Mouse (Mus musculus): ENCODE data around the gene Litaf. TPM values are rescaled to one million over a fixed set of nuclear protein-coding genes. Genes with fewer than 3 reads are reported as not detected.

Litaf gene
- total and polyA plus RNA-seq, 3 experiments = 25.7 to 50.1 TPM; not detected in 1

GRCm38 (mm10) chr16:11035790-11036431 lies 30.0 kb downstream of the Litaf start:
- Histone ChIP-seq H3K9me3 (replicated peaks; ENCODE audit: insufficient read depth, low read length) (no peaks in the 10 kb centered on the region), H3K4me3 (ENCODE audit: control insufficient read depth in 1 of 2, insufficient read depth in 1 of 2, low read depth in 2 of 2, low read length in 2 of 2) (peak overlapping the region; percentile 21 to 30; a peak in 3 of 4 replicates), H3K27ac (ENCODE audit: control insufficient read depth, low read depth, low read length) (no peak overlapping the region), H3K4me1 (ENCODE audit: control insufficient read depth in 1 of 2, insufficient read depth in 2 of 2, low read length in 2 of 2) (no peaks in the 10 kb centered on the region; a peak in 1 of 4 replicates), H3K36me3 (ENCODE audit: control insufficient read depth in 1 of 2, insufficient read depth in 2 of 2, low read length in 2 of 2) (no peaks in the 10 kb centered on the region), H3K79me2 (ENCODE audit: control insufficient read depth, insufficient read depth, low read length, poor library complexity) (no peaks in the 10 kb centered on the region), H3K27me3 (ENCODE audit: control insufficient read depth in 1 of 2, insufficient read depth in 2 of 2, low read length in 2 of 2) (no peaks in the 10 kb centered on the region; a peak in 1 of 4 replicates), H3K9ac (ENCODE audit: control insufficient read depth, low read depth, low read length, poor library complexity, severe bottlenecking) (no peak overlapping the region)
- DNase-seq (ENCODE audit: low read depth, low spot score) = peak; percentile 83
- TF ChIP-seq ZKSCAN1 (IDR thresholded peaks at IDR 0.05; ENCODE audit: low read depth, low read length) (no peak), CTCF (IDR thresholded peaks at IDR 0.05 in 2 of 3, conservative IDR thresholded peaks at IDR 0.05 in 1 of 3; ENCODE audit: control insufficient read depth in 1 of 3, insufficient read depth in 1 of 3, low read depth in 2 of 3, low read length in 3 of 3, poor library complexity in 1 of 3, severe bottlenecking in 1 of 3) (peak; percentile 87 to 96 (median 93)), USF2 (IDR thresholded peaks at IDR 0.05; ENCODE audit: borderline replicate concordance in 1 of 2, insufficient read depth in 1 of 2, low read depth in 1 of 2, low read length in 2 of 2) (peak in 1 of 2 experiments; percentile 35; a peak in 1 of 4 replicates), MAX (IDR thresholded peaks at IDR 0.05; ENCODE audit: low read length) (0 out of 2 replicates have a peak, but pooled peaks have one; percentile 21), MEF2A (IDR thresholded peaks at IDR 0.05; ENCODE audit: extremely low read depth, insufficient replicate concordance, low read depth, low read length, poor library complexity, severe bottlenecking) (no peak), GATA1 (IDR thresholded peaks at IDR 0.05; ENCODE audit: low read depth, low read length) (no peak), KAT2A (conservative IDR thresholded peaks at IDR 0.05; ENCODE audit: low read depth, low read length) (no peak), E2F4 (IDR thresholded peaks at IDR 0.05; ENCODE audit: borderline replicate concordance, low read depth, low read length) (no peak), MAFK (IDR thresholded peaks at IDR 0.05; ENCODE audit: borderline replicate concordance, low read depth, low read length) (no peak), CHD1 (IDR thresholded peaks at IDR 0.05; ENCODE audit: low read depth, low read length) (no peak), USF1 (IDR thresholded peaks at IDR 0.05; ENCODE audit: low read depth, low read length) (peak; percentile 78), MYC (IDR thresholded peaks at IDR 0.05; ENCODE audit: low read depth, low read length) (no peak), MYB (IDR thresholded peaks at IDR 0.05; ENCODE audit: low read depth, low read length) (no peak), RAD21 (IDR thresholded peaks at IDR 0.05; ENCODE audit: low read depth, low read length) (peak; percentile 85), MAZ (IDR thresholded peaks at IDR 0.05; ENCODE audit: low read depth, low read length) (peak; percentile 67; the same call in 1 of the 2 replicates), ZC3H11A (IDR thresholded peaks at IDR 0.05; ENCODE audit: low read depth, low read length) (peak; percentile 85), SMC3 (IDR thresholded peaks at IDR 0.05; ENCODE audit: low read depth, low read length) (peak; percentile 90), SIN3A (IDR thresholded peaks at IDR 0.05; ENCODE audit: low read length) (peak; percentile 29; the same call in 1 of the 2 replicates)

GRCm38 (mm10) chr16:11035273-11035672 lies 30.7 kb downstream of the Litaf start:
- no peaks in the 10 kb centered on the region; a peak in 1 of 4 replicates for H3K27me3 ChIP-seq (ENCODE audit: control insufficient read depth in 1 of 2, insufficient read depth in 2 of 2, low read length in 2 of 2)
- H3K9ac ChIP-seq (ENCODE audit: control insufficient read depth, low read depth, low read length, poor library complexity, severe bottlenecking) = no peak overlapping the region
- no peaks in the 10 kb centered on the region; a peak in 1 of 4 replicates for H3K4me1 ChIP-seq (ENCODE audit: control insufficient read depth in 1 of 2, insufficient read depth in 2 of 2, low read length in 2 of 2)
- DNase-seq (ENCODE audit: low read depth, low spot score) = no peak
- peak overlapping the region; percentile 44 to 54 for H3K4me3 ChIP-seq (ENCODE audit: control insufficient read depth in 1 of 2, insufficient read depth in 1 of 2, low read depth in 2 of 2, low read length in 2 of 2)
- H3K27ac ChIP-seq (ENCODE audit: control insufficient read depth, low read depth, low read length) = no peak overlapping the region
- no peaks in the 10 kb centered on the region for H3K36me3 ChIP-seq (ENCODE audit: control insufficient read depth in 1 of 2, insufficient read depth in 2 of 2, low read length in 2 of 2)
- H3K79me2 ChIP-seq (ENCODE audit: control insufficient read depth, insufficient read depth, low read length, poor library complexity) = no peaks in the 10 kb centered on the region
- TF ChIP-seq USF1 (IDR thresholded peaks at IDR 0.05; ENCODE audit: low read depth, low read length) (no peak), ZC3H11A (IDR thresholded peaks at IDR 0.05; ENCODE audit: low read depth, low read length) (no peak), MXI1 (IDR thresholded peaks at IDR 0.05; ENCODE audit: low read depth, low read length) (no peak), MAZ (IDR thresholded peaks at IDR 0.05; ENCODE audit: low read depth, low read length) (no peak), GATA1 (IDR thresholded peaks at IDR 0.05; ENCODE audit: low read depth, low read length) (no peak), GABPA (IDR thresholded peaks at IDR 0.05; ENCODE audit: low read depth, low read length) (no peak), CHD2 (IDR thresholded peaks at IDR 0.05; ENCODE audit: low read length) (no peak), HCFC1 (IDR thresholded peaks at IDR 0.05; ENCODE audit: low read depth, low read length) (no peak), KAT2A (conservative IDR thresholded peaks at IDR 0.05; ENCODE audit: low read depth, low read length) (no peak), ETS1 (IDR thresholded peaks at IDR 0.05; ENCODE audit: low read depth, low read length) (no peak), CHD1 (IDR thresholded peaks at IDR 0.05; ENCODE audit: low read depth, low read length) (no peak), UBTF (IDR thresholded peaks at IDR 0.05; ENCODE audit: borderline replicate concordance, insufficient read depth, low read depth, low read length) (no peak), USF2 (IDR thresholded peaks at IDR 0.05; ENCODE audit: borderline replicate concordance in 1 of 2, insufficient read depth in 1 of 2, low read depth in 1 of 2, low read length in 2 of 2) (no peak), NELFE (IDR thresholded peaks at IDR 0.05; ENCODE audit: low read depth, low read length) (no peak), MAFK (IDR thresholded peaks at IDR 0.05; ENCODE audit: borderline replicate concordance, low read depth, low read length) (no peak), EP300 (IDR thresholded peaks at IDR 0.05; ENCODE audit: low read depth in 1 of 2, low read length in 2 of 2) (no peak)
- H3K9me3 ChIP-seq (replicated peaks; ENCODE audit: insufficient read depth, low read length) = no peaks in the 10 kb centered on the region

Measured in MEL (cell line).